Mouse (Mus musculus): ENCODE data around the gene Cd82.
A peak's percentile ranks its signal among the peaks of the same experiment; 100 is the strongest.

The Cd82 gene

GRCm38 (mm10) chr2:93413367-93414014 lies 49.4 kb downstream of the Cd82 start:
- peak; percentile 67 for DNase-seq

- no peak for DNase-seq
These were observed 50.8 kb downstream of the Cd82 start for GRCm38 (mm10) chr2:93412101-93412500.

GRCm38 (mm10) chr2:93410899-93411570 lies 51.9 kb downstream of the Cd82 start:
- DNase-seq: no peak

GRCm38 (mm10) chr2:93405017-93405425 lies 57.9 kb downstream of the Cd82 start:
- DNase-seq: no peak

- DNase-seq: no peak
These were observed 58.8 kb downstream of the Cd82 start for GRCm38 (mm10) chr2:93404169-93404568.

GRCm38 (mm10) chr2:93403267-93403666 lies 59.7 kb downstream of the Cd82 start:
- DNase-seq: no peak

- no peak for DNase-seq
These were observed 71.7 kb downstream of the Cd82 start for GRCm38 (mm10) chr2:93391198-93391597.

GRCm38 (mm10) chr2:93390170-93390926 lies 72.6 kb downstream of the Cd82 start:
- DNase-seq: no peak

GRCm38 (mm10) chr2:93386958-93387357 lies 76.0 kb downstream of the Cd82 start:
- no peak for DNase-seq

- peak; percentile 56 to 57 for DNase-seq
These were observed 79.1 kb downstream of the Cd82 start for GRCm38 (mm10) chr2:93383831-93384230.

GRCm38 (mm10) chr2:93380680-93381089 lies 82.3 kb downstream of the Cd82 start:
- DNase-seq: no peak

- DNase-seq: peak; percentile 53 to 56
These were observed 85.1 kb downstream of the Cd82 start for GRCm38 (mm10) chr2:93377797-93378196.

GRCm38 (mm10) chr2:93377157-93377556 lies 85.8 kb downstream of the Cd82 start:
- DNase-seq: no peak

GRCm38 (mm10) chr2:93372872-93373271 lies 90.1 kb downstream of the Cd82 start:
- no peak for DNase-seq

- DNase-seq: no peak
These were observed 90.8 kb downstream of the Cd82 start for GRCm38 (mm10) chr2:93372097-93372571.

All from cerebellum, adult 18-20 months (tissue).